Mouse (Mus musculus): ENCODE measurements around the gene Ywhab. TPM values are rescaled to one million over a fixed set of nuclear protein-coding genes. Genes with fewer than 3 reads are reported as not detected.
A peak's percentile ranks its signal among the peaks of the same experiment; 100 is the strongest.

Gene Ywhab
- polyA plus RNA-seq, 1 experiment from 2014 or later: 319 TPM

DNA sequence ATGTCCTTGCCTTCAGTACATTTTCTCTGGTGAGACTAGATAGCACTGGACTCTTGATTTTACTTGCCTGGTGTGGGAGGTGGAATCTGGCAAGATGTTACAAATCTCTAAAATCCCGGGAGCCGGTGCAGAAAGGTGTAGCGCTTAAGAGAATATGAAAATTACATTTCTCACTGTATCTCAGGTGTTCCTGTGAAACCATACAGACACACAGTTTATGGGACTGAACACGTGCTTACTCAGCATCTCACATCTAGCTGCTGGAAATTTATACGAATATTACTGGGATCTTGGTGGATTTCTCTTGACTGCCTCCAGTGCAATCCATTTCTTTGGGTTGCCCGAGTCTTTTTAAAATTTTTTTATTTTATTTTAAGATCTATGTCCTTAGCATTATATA, 1.5 kb downstream of the Ywhab start:
- DNase-seq (no peak), ATAC-seq (ENCODE audit: insufficient read depth) (no peak)
- H3K36me3 ChIP-seq (ENCODE audit: insufficient read depth): peaks cover 18% of the 10 kb centered on the region
- H3K27ac ChIP-seq (ENCODE audit: low read depth): no peak overlapping the region
- no peaks in the 10 kb centered on the region for H3K9me3 ChIP-seq (ENCODE audit: low read depth, low read length)
- H3K27me3 ChIP-seq (ENCODE audit: insufficient read depth, low read length): no peaks in the 10 kb centered on the region
- no peak for TF ChIP-seq CTCF (IDR thresholded peaks at IDR 0.05; ENCODE audit: low read depth)
- peak overlapping the region; percentile 93 for H3K9ac ChIP-seq
- H3K4me1 ChIP-seq (ENCODE audit: insufficient read depth): 0 out of 2 replicates have a peak, but pooled peaks cover 5% of the 10 kb centered on the region
- 61% methylated on average over 6 of the region's 6 CpGs for WGBS
- peak overlapping the region; percentile 96 for H3K4me3 ChIP-seq (ENCODE audit: low read depth, low read length)
- H3K4me2 ChIP-seq: peak overlapping the region; percentile 85

DNA sequence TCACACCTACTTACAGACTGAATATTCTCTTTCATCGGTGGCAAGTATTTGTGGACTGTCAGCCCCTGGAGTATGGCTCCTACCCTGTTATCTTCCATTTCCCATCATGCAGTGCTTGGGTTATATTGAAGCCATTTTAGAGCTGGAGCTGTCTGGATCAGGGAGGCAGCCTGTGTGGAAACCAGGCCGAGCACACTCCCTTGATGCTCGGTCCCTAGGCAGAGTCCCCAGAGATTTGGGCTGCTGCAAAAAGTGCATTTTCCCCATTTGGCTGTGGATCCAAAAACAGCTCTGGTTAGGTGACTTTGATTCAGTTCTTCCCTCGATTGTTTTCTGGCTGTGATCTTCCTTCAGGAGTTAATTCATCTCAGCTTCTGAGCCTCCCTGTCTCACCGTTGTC, 2.1 kb downstream of the Ywhab start:
- Histone ChIP-seq H3K9ac (peak overlapping the region; percentile 39; the same call in 1 of the 2 replicates), H3K27me3 (ENCODE audit: insufficient read depth, low read length) (no peaks in the 10 kb centered on the region), H3K4me3 (ENCODE audit: low read depth, low read length) (no peak overlapping the region), H3K4me1 (ENCODE audit: insufficient read depth) (0 out of 2 replicates have a peak, but pooled peaks cover 5% of the 10 kb centered on the region), H3K36me3 (ENCODE audit: insufficient read depth) (peaks cover 20% of the 10 kb centered on the region), H3K4me2 (peak overlapping the region; percentile 85), H3K9me3 (ENCODE audit: low read depth, low read length) (no peaks in the 10 kb centered on the region), H3K27ac (ENCODE audit: low read depth) (no peak overlapping the region)
- ATAC-seq (ENCODE audit: insufficient read depth) (no peak), DNase-seq (no peak)
- TF ChIP-seq CTCF (IDR thresholded peaks at IDR 0.05; ENCODE audit: low read depth): no peak
- 52% methylated on average over 5 of the region's 5 CpGs for WGBS

DNA sequence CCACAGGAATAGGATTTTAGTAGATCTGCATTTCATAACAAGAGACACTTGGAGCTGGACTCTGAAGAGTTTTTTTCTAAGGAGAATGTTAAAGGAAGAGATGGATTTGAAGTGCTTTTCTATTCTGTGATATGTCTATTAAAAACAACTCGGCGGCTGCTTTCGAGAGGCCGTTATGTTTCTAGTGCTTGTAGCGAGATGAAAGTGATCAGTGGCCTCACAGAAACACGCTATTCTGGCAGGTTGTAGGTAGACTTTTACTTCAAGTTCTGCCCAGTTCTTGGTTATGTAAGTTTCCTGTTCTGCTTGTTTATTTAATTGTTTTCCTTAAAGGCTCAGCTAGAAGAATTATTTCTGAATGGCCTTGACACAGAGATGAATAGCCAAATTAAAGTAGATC, 4.2 kb downstream of the Ywhab start:
- Histone ChIP-seq H3K9me3 (ENCODE audit: low read depth, low read length) (no peaks in the 10 kb centered on the region), H3K4me2 (no peak overlapping the region), H3K27me3 (ENCODE audit: insufficient read depth, low read length) (no peaks in the 10 kb centered on the region), H3K36me3 (ENCODE audit: insufficient read depth) (peaks cover 23% of the 10 kb centered on the region), H3K27ac (ENCODE audit: low read depth) (no peak overlapping the region), H3K4me1 (ENCODE audit: insufficient read depth) (0 out of 2 replicates have a peak, but pooled peaks cover 9% of the 10 kb centered on the region), H3K4me3 (ENCODE audit: low read depth, low read length) (no peak overlapping the region), H3K9ac (no peak overlapping the region)
- no peak for DNase-seq
- WGBS: 81% methylated on average over 6 of the region's 6 CpGs
- no peak for TF ChIP-seq CTCF (IDR thresholded peaks at IDR 0.05; ENCODE audit: low read depth)
- ATAC-seq (ENCODE audit: insufficient read depth): no peak

DNA sequence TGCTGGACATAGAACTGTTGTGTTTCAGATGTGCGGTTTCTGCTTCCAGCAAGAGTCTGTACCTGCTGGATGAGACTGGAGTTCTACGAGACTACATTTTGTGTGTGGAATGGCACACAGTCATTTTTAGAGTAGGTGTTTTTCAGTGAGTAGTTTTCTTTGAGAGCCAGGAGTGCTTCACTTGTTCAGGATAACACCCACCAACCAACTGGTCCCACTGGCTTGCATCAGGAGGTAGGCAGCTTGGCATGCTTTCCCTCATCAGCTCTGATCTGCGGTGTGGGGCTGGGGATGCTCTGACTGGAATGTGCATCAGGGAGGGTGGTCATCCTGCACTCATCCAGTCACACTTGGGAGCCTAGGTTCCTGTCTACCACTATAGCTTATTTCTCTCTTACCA, 7.9 kb downstream of the Ywhab start:
- WGBS: 93% methylated on average over 3 of the region's 3 CpGs
- H3K27me3 ChIP-seq (ENCODE audit: insufficient read depth, low read length): no peaks in the 10 kb centered on the region
- no peak overlapping the region for H3K27ac ChIP-seq (ENCODE audit: low read depth)
- no peak for ATAC-seq (ENCODE audit: insufficient read depth)
- H3K9ac ChIP-seq: no peak overlapping the region
- 0 out of 2 replicates have a peak, but pooled peaks cover 4% of the 10 kb centered on the region for H3K4me1 ChIP-seq (ENCODE audit: insufficient read depth)
- no peaks in the 10 kb centered on the region for H3K9me3 ChIP-seq (ENCODE audit: low read depth, low read length)
- DNase-seq: no peak
- TF ChIP-seq CTCF (IDR thresholded peaks at IDR 0.05; ENCODE audit: low read depth): no peak
- H3K36me3 ChIP-seq (ENCODE audit: insufficient read depth): peaks cover 15% of the 10 kb centered on the region
- no peak overlapping the region for H3K4me3 ChIP-seq (ENCODE audit: low read depth, low read length)
- no peak overlapping the region for H3K4me2 ChIP-seq

DNA sequence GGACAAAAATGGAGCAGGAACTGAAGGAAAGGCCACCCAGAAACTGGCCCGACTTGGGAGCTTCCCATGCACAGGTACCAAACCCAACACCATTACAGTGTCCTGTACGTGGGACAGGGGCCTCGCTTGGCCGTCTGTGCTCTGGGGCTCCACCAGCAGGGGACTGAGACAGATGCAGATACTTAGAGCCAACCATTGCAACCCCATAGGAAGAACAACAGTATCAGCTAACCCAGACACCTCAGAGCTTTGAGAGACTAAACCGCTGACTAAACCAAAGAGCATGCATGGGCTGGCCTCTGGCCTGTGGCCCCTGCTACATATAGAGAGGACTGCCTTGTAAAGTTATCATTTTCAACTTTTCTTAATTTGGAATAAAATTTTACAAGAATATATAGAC, 9.7 kb downstream of the Ywhab start:
- 73% methylated on average over 5 of the region's 5 CpGs for WGBS
- H3K9me3 ChIP-seq (ENCODE audit: low read depth, low read length): no peaks in the 10 kb centered on the region
- no peak overlapping the region for H3K27ac ChIP-seq (ENCODE audit: low read depth)
- H3K4me1 ChIP-seq (ENCODE audit: insufficient read depth): peaks cover 4% of the 10 kb centered on the region; the same call in 1 of the 2 replicates
- no peak for DNase-seq
- no peak overlapping the region for H3K9ac ChIP-seq
- TF ChIP-seq CTCF (IDR thresholded peaks at IDR 0.05; ENCODE audit: low read depth): no peak
- no peaks in the 10 kb centered on the region for H3K27me3 ChIP-seq (ENCODE audit: insufficient read depth, low read length)
- peaks cover 5% of the 10 kb centered on the region; the same call in 1 of the 2 replicates for H3K36me3 ChIP-seq (ENCODE audit: insufficient read depth)
- H3K4me3 ChIP-seq (ENCODE audit: low read depth, low read length): no peak overlapping the region
- ATAC-seq (ENCODE audit: insufficient read depth): no peak
- no peak overlapping the region for H3K4me2 ChIP-seq

DNA sequence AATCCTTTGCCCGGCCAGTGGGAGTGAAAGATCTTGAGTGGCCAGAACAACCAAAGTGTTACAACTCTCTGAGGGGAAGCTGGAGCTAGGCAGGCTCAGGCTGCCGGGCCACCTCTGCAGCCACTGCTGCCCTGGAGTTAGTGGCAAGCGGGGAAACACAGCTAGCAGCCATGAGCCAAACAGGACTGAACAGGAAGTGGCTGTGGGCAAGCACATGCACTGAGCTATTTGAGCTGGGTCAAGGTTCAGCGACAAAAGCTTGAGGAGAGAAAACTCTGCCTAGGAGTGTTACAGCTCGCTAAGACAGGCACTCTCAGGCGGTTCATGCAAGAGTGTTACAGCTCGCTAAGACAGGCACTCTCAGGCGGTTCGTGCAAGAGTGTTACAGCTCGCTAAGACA, 12.2 kb downstream of the Ywhab start:
- 57% methylated on average over 10 of the region's 10 CpGs for WGBS
- no peak overlapping the region for H3K9ac ChIP-seq

DNA sequence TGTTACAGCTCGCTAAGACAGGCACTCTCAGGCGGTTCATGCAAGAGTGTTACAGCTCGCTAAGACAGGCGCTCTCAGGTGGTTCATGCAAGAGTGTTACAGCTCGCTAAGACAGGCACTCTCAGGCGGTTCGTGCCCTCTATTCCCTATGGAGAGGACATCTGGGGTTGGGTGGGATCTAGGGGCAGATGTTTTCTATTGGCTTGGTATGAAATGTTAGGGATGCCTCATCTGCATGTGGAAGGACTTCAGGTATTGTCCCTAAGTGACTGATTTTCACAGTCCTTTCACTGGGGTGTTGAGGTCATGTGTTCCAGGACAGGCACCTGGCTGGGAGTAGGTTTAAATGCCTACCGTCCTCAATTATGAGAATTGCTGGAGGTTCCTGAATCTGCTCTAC, 12.8 kb downstream of the Ywhab start:
- Histone ChIP-seq H3K4me3 (ENCODE audit: low read depth, low read length) (no peak overlapping the region), H3K4me1 (ENCODE audit: insufficient read depth) (peaks cover 4% of the 10 kb centered on the region; the same call in 1 of the 2 replicates), H3K4me2 (no peak overlapping the region), H3K9ac (no peak overlapping the region), H3K36me3 (ENCODE audit: insufficient read depth) (peaks cover 20% of the 10 kb centered on the region), H3K27ac (ENCODE audit: low read depth) (no peak overlapping the region), H3K9me3 (ENCODE audit: low read depth, low read length) (no peaks in the 10 kb centered on the region), H3K27me3 (ENCODE audit: insufficient read depth, low read length) (no peaks in the 10 kb centered on the region)
- WGBS: 81% methylated on average over 8 of the region's 8 CpGs
- DNase-seq (no peak), ATAC-seq (ENCODE audit: insufficient read depth) (no peak)
- no peak for TF ChIP-seq CTCF (IDR thresholded peaks at IDR 0.05; ENCODE audit: low read depth)

More for the DNA sequence above, 12.2 kb downstream of the Ywhab start:
- Histone ChIP-seq H3K4me3 (ENCODE audit: low read depth, low read length) (no peak overlapping the region), H3K4me2 (0 out of 2 replicates have a peak overlapping the region, but pooled peaks have one; percentile 2), H3K27ac (ENCODE audit: low read depth) (no peak overlapping the region), H3K9me3 (ENCODE audit: low read depth, low read length) (no peaks in the 10 kb centered on the region), H3K4me1 (ENCODE audit: insufficient read depth) (peaks cover 4% of the 10 kb centered on the region; the same call in 1 of the 2 replicates), H3K27me3 (ENCODE audit: insufficient read depth, low read length) (no peaks in the 10 kb centered on the region), H3K36me3 (ENCODE audit: insufficient read depth) (peaks cover 14% of the 10 kb centered on the region)
- TF ChIP-seq CTCF (IDR thresholded peaks at IDR 0.05; ENCODE audit: low read depth): no peak
- ATAC-seq (ENCODE audit: insufficient read depth): no peak
- peak; percentile 46 for DNase-seq

All from lung, embryonic 14.5 days (tissue).